Mouse (Mus musculus): ENCODE results near the gene Ascc3.

Gene Ascc3

GRCm38 (mm10) chr10:50592355-50593293, at the start of gene Ascc3:
TSS of gene Ascc3 (plus strand) at chr10:50592669.
- DNase-seq (ENCODE audit: low spot score in 2 of 2), result peak; percentile 86

DNA sequence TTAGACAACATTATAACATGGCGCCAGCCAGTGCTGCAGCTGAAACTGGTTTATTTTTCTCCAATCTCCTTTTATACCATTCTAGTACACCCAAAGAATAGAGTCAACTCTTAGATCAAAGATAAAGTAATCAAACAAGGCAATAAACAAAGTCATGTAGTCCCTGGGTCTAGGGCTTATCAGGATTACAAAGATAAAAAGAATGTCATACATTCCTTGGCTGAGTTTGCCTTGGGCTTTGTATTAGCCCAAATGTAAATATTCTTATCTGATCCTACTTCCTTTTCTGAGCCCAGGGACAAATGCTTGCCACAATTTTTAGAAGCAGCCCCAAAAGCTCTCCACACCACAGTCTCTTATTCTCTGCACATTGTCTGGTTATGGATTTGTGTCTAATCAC, 7.7 kb upstream of the Ascc3 start:
- no peak for DNase-seq (ENCODE audit: low spot score in 2 of 2)

- DNase-seq (ENCODE audit: low spot score in 2 of 2), result no peak
Observed at GRCm38 (mm10) chr10:50586556-50586955, 5.9 kb upstream of the Ascc3 start.

DNA sequence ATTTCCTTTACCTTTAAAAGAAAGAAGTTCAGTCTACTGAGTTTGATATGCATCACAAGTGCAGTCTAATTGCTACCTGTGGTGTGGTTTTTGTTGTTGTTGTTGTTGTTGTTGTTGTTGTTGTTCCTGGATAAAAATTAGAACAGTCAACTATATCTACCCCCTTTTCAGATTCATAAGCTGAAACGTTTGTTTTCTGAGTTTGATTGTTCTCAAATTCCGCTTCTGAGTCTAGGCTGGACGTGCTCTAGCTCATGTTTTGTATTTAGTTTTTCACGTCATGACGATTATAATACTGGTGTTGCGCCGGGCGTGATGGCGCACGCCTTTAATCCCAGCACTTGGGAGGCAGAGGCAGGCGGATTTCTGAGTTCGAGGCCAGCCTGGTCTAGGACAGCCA, 902 bp downstream of the Ascc3 start:
- DNase-seq (ENCODE audit: low spot score in 2 of 2), result no peak

- no peak for DNase-seq (ENCODE audit: low spot score in 2 of 2)
Observed at GRCm38 (mm10) chr10:50595340-50595739, 2.9 kb downstream of the Ascc3 start.

DNA sequence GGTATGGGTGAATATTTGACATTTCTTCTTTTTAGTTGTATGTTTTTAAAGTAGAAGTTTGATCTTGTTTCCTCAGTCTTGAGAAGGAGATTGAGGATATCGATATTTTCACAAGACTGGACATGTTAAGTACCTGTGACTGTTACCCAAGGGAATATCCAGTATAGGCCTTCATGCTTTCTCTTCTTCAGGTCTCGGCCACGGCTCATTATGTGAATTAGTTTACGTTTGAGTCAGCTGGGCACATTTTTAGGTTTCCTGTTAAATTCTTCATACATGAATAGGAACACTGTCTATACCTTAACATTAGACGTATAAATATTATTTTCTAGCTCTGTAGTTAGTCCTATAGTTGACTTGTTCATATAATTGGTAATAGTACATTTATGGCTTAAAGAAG, 12.4 kb downstream of the Ascc3 start:
- DNase-seq (ENCODE audit: low spot score in 2 of 2), result no peak

DNA sequence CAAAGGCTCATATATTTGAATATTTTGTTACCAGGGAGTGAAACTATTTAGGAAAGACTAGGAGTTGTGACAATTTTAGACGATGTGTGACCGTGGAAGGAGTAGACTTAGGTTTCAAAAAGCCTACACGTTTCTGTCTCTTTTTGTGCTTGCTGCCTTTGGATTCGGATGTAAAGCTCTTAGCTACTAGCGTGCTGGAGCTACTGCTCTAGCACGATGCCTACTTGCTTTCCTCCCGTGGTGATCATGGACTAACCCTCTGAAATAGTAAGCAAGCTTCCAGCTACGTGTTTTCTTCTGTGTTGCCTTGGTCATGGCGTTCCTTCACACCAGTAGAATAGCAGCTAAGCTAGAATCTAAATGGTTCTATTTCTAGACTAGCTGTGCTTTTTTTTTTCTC, 21.4 kb downstream of the Ascc3 start:
- no peak for DNase-seq (ENCODE audit: low spot score in 2 of 2)

GRCm38 (mm10) chr10:50625874-50626273, 33.4 kb downstream of the Ascc3 start:
- no peak for DNase-seq (ENCODE audit: low spot score in 2 of 2)

DNA sequence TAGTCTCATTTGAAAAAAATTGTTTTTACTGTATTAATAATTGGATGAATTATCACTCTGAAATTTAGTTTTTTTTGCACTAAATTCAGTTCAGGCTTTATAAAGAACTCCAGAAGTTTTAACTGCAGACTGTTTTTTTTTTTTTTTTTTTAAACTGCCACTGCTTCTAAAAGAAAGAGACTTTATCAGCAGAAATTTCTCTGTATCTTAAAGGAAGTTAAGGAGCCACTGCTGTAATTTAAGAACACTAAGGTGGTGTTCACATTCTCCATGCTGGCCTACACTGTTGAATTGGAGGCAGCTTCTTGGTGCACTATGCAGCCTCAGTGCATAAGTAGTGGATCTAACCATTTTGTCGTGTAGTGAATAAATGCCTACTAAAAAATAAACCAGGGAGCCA, 47.1 kb downstream of the Ascc3 start:
- no peak for DNase-seq (ENCODE audit: low spot score in 2 of 2)

DNA sequence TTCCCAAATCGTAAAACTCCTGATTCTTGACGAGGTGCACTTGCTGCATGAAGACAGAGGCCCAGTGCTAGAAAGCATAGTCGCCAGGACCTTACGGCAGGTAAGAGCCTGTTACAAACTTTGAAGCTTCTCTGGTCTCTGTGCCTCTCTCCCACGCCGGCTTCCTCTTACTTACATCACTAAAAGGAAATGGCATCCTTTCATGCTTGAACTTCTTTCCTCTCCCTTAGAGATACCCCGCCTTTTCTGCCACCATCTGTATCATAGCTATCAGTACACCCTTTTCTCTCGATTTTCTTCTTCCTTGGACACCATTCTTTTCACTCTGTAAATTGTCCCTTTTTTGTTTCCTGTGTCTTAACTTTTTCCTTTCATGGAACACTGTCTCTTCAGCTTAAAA, 58.1 kb downstream of the Ascc3 start:
- DNase-seq (ENCODE audit: low spot score in 2 of 2), result no peak

DNA sequence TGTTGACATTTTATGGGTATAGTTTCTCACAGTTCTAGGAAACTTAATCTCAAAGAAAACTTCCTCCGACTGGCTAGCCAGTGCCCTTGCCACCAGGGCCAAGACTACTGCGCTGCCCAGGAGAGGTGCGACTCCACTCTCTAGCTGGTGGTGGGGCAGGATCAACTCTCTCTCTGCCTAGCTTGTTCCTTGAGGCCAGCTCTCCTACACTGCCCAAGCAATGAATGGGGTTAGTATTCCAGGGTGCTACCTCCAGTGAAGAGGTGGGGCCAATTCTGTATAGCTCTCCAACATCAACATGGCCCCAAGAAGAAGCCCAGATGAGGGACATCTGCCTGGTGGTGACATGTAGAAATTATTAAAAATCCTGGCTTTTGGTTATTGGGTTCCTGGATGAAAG, 61.1 kb downstream of the Ascc3 start:
- DNase-seq (ENCODE audit: low spot score in 2 of 2), result no peak

GRCm38 (mm10) chr10:50657352-50657751, 64.9 kb downstream of the Ascc3 start:
- DNase-seq (ENCODE audit: low spot score in 2 of 2), result no peak

- no peak for DNase-seq (ENCODE audit: low spot score in 2 of 2)
Observed at GRCm38 (mm10) chr10:50671517-50671916, 79.0 kb downstream of the Ascc3 start.

- no peak for DNase-seq (ENCODE audit: low spot score in 2 of 2)
Observed at GRCm38 (mm10) chr10:50690324-50690723, 97.9 kb downstream of the Ascc3 start.

DNA sequence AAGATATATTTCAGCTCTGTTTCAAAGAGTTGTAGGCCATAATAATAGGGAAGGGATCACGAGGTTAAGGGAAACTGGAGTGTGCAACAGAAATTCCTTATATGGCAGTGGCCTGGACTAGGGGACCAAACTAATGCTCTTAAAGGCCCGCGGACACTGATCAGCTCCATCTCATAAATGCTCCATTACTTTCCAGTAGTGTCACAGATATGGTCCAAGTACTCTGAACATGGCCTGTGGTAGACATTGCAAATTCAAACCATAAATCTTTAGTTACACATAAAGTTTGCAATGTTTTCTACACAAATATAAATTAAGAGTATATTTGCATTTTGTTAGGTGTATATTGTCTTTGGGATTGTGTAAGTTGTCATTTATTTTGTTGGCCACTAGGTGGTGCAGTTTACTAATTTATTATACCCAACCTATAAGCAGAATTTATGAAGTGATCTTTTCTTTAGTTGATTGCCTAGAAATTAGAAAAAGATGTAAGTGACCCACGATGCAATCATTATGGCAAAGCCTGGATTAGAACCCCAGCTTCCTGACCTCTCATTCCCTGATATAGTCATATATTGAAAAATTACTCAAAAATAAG, 106.5 kb downstream of the Ascc3 start:
- DNase-seq (ENCODE audit: low spot score in 2 of 2), result no peak

GRCm38 (mm10) chr10:50701736-50702135, 109.3 kb downstream of the Ascc3 start:
- DNase-seq (ENCODE audit: low spot score in 2 of 2), result no peak

DNA sequence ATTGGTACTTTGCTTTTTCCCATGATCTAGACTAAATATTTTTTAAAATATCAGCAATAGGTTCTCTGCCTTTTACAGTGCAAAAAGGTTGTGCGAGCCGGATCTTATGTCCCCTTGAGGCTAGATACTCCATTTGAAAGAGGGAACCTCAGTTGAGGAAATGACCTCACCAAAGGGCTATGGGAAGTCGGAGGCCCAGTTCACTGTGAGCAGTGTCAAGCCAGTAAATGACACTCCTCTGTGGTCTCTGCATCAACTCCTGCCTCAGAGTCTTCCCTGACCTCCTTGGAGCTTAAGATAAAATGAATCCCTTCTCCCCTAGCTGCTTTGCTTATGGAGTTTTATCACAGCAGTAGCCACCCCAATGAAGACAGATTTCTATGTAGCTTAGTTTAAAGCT, 109.9 kb downstream of the Ascc3 start:
- no peak for DNase-seq (ENCODE audit: low spot score in 2 of 2)

DNA sequence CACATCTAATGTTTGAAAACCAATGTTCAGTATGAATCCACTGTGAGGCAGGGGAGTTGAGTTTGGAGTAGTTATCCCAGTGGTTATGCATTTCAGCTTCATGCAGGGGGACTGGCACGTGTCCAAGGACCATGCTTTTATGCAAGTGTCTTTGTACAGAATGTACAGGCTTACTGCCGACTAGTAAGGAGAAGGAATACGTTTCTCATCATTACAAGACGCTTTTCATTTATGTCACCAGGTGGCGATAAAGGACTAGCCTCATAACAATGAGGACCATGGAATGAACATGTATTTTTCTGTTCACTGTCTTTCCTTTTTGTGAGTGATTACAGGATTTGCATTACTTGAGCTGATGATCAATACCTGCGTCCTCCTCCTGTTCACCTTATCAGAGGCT, 111.7 kb downstream of the Ascc3 start:
- peak; percentile 15 to 23 for DNase-seq (ENCODE audit: low spot score in 2 of 2)

DNA sequence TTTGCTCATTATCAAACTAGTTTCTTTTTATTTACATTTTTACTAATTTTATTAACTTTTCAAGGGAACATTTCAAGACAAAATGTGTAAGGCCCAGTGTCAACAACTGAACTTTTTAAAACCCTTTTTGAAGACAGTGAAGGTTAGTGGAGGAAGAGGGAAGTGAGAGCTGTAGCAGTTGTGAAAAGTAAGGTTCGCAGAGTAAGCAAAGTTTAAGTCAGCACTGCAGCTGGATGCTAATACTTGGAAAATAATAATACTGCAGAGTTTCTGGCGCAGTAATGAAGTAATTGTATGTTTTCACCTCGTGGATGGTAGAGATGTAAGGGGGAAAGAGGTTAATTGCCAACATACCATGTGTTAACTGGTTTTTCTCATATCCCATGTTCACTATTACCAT, 112.4 kb downstream of the Ascc3 start:
- DNase-seq (ENCODE audit: low spot score in 2 of 2), result no peak

DNA sequence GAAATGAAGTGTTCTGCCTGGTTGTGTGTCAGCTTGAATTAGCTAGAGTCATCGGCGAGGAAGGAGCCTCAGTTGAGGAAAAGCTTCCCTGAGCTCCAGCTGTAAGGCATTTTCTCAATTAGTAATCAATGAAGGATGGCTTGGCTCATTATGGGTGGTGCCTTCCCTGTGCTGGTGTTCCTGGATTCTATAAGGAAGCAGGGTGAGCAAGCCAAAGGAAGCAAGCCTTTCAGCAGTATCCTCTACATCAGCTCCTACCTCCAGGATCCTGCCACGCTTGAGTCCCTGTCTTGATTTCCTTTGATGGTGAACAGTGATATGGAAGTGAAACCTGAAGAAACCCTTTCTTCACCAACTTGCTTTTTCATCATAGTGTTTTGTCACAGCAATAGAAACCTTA, 118.8 kb downstream of the Ascc3 start:
- DNase-seq (ENCODE audit: low spot score in 2 of 2), result no peak

- DNase-seq (ENCODE audit: low spot score in 2 of 2), result no peak
Observed at GRCm38 (mm10) chr10:50711765-50712164, 119.3 kb downstream of the Ascc3 start.

- DNase-seq (ENCODE audit: low spot score in 2 of 2), result no peak
Observed at GRCm38 (mm10) chr10:50733459-50733858, 141.0 kb downstream of the Ascc3 start.

DNA sequence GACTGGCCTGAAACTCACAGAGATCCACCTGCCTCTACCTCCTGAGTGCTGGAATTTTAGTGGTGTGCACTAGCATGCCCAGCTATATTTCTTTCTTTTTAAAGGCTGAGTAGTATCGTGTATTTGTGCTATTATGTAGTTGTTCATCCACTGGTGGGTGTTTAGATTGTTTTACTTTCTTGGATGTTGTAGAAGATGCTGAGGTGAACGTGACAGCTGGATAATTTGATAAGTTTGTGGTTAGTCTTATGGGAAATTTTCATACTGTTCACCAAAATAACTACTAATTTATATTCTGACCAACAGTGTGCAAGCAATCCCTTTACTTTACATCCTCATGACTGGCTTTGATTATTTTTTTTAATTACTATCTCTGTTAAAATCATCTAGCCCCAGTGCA, 169.6 kb downstream of the Ascc3 start:
- DNase-seq (ENCODE audit: low spot score in 2 of 2), result no peak
